Mouse (Mus musculus) embryonic facial prominence, embryonic 11.5 days (tissue): Measurements from ENCODE around the gene Lyzl4. TPM values are rescaled to one million over a fixed set of nuclear protein-coding genes. Genes with fewer than 3 reads are reported as not detected.

Experiments used
- ATAC-seq: fragments of 200-750 bp; cut with Nextera tagmentation; replicated peaks from 2 replicates; pipeline ENCODE4 v1.8.0; 2017; ENCODE audit warnings: low read depth; ENCODE audit not compliant: insufficient number of reproducible peaks, low FRiP score, low TSS enrichment
- DNase-seq: peaks from one replicate; pipeline ENCODE4 v3.0.0-alpha.2; 2015; ENCODE audit warnings: low spot score
- H3K27ac ChIP-seq: fragments of 300-500 bp; sonication (generic); replicated peaks from 2 replicates; pipeline ENCODE4 v1.5.1; 2014; ENCODE audit warnings: mild to moderate bottlenecking, low read depth, low read length, control low read depth
- H3K27me3 ChIP-seq: fragments of 300-500 bp; sonication (generic); 2 replicates; pipeline ENCODE4 v1.6.1; 2014; ENCODE audit warnings: mild to moderate bottlenecking, low read length, moderate library complexity, mixed read lengths; ENCODE audit not compliant: control insufficient read depth, insufficient read depth
- H3K36me3 ChIP-seq: fragments of 300-500 bp; sonication (generic); replicated peaks from 2 replicates; pipeline ENCODE4 v1.6.1; 2014; ENCODE audit warnings: low read depth, mild to moderate bottlenecking, low read length, moderate library complexity, mixed read lengths; ENCODE audit not compliant: control insufficient read depth, insufficient read depth
- H3K4me1 ChIP-seq: fragments of 300-500 bp; sonication (generic); 2 replicates; pipeline ENCODE4 v1.6.1; 2014; ENCODE audit warnings: low read length, mixed read lengths; ENCODE audit not compliant: control insufficient read depth, insufficient read depth
- H3K4me2 ChIP-seq: fragments of 300-500 bp; sonication (generic); 2 replicates; pipeline ENCODE4 v1.6.1; 2014; ENCODE audit warnings: low read depth, mild to moderate bottlenecking, control low read depth, low read length, moderate library complexity
- H3K4me3 ChIP-seq: fragments of 300-500 bp; sonication (generic); 2 replicates; pipeline ENCODE4 v1.5.1; 2014; ENCODE audit warnings: low read depth, low read length, control low read depth
- H3K9ac ChIP-seq: fragments of 300-500 bp; sonication (generic); replicated peaks from 2 replicates; pipeline ENCODE4 v1.6.1; 2014; ENCODE audit warnings: mild to moderate bottlenecking, control low read depth, low read length
- H3K9me3 ChIP-seq: fragments of 300-500 bp; sonication (generic); replicated peaks from 2 replicates; pipeline ENCODE4 v1.6.1; 2016; ENCODE audit warnings: mild to moderate bottlenecking, low read length, inconsistent platforms, mixed read lengths; ENCODE audit not compliant: control insufficient read depth
- WGBS: fragments of 180-500 bp; shearing (Covaris S2); extraction: QIAGEN DNeasy Blood & Tissue Kit; methylation state at CpG from one replicate; pipeline ENCODE4 v1.1.7; 2014; 5-methylcytosine and 5-hydroxymethylcytosine counted together
- polyA plus RNA-seq: library from polyadenylated mRNA; unstranded; fragments of >200 nt; fragmentation: Nextera tagmentation; extraction: Ambion mirVana; gene quantifications from 2 replicates; pipeline ENCODE4 v1.2.1, GENCODE M21; 2014

Gene Lyzl4
- polyA plus RNA-seq, 1 experiment from 2014 or later = not detected

DNA sequence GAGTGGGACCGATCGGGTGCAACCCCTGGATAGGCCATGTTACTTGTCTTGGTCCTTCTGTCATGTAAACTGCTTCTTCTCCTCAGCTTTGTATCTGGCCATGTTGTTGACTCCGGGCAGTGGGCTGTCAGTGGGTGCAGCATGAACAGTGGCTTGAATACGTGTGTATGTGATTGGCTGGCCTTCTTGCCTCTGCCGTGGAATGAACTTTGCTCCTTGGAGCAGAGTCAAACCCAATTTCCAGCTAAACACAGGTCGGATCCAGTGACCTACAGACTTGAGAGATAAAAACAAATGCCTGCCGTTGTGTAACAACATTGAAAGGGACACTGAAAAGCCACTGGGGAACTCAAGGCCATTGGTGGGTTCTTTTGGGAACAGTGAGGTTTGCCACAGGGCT lies 75.5 kb downstream of the Lyzl4 start:
- H3K9ac ChIP-seq = no peak overlapping the region
- H3K36me3 ChIP-seq = no peaks in the 10 kb centered on the region
- no peaks in the 10 kb centered on the region for H3K9me3 ChIP-seq
- DNase-seq (no peak), ATAC-seq (no peak)
- no peak overlapping the region for H3K4me3 ChIP-seq
- 83% methylated on average over 7 of the region's 7 CpGs for WGBS
- H3K27ac ChIP-seq = no peak overlapping the region
- H3K4me1 ChIP-seq = no peaks in the 10 kb centered on the region
- H3K4me2 ChIP-seq = no peak overlapping the region
- H3K27me3 ChIP-seq = no peaks in the 10 kb centered on the region

- Histone ChIP-seq H3K4me1 (no peaks in the 10 kb centered on the region), H3K9ac (no peak overlapping the region), H3K36me3 (no peaks in the 10 kb centered on the region), H3K27me3 (no peaks in the 10 kb centered on the region), H3K4me2 (no peak overlapping the region), H3K9me3 (no peaks in the 10 kb centered on the region), H3K27ac (no peak overlapping the region), H3K4me3 (no peak overlapping the region)
- 84% methylated on average over 7 of the region's 7 CpGs for WGBS
- ATAC-seq (no peak), DNase-seq (no peak)
Measured at GRCm38 (mm10) chr9:121563276-121563675, 78.6 kb downstream of the Lyzl4 start.

DNA sequence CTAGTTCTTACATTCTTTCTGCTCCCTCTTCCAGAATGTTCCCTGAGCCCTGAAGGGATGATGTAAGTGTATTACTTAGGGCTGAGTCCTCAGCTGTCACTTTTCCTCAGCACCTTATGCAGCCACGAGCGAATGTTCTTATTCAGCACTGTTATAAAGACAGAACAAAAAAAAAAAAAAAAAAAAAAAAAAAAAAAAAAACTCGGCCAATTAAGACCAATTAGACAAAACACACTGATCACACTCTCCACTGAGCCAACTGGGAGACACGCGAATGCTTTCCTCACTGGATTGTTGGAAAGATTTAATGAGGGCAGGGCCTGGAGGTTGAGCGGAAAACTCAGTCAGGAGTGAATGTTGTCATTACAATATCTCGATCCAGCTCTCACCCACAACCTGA lies 81.4 kb downstream of the Lyzl4 start:
- 75% methylated on average over 7 of the region's 7 CpGs for WGBS
- no peaks in the 10 kb centered on the region for H3K36me3 ChIP-seq
- H3K9me3 ChIP-seq = no peaks in the 10 kb centered on the region
- no peak overlapping the region for H3K27ac ChIP-seq
- no peak for DNase-seq
- no peak for ATAC-seq
- no peak overlapping the region for H3K4me3 ChIP-seq
- H3K9ac ChIP-seq = no peak overlapping the region
- H3K27me3 ChIP-seq = no peaks in the 10 kb centered on the region
- no peak overlapping the region for H3K4me2 ChIP-seq
- H3K4me1 ChIP-seq = no peaks in the 10 kb centered on the region

DNA sequence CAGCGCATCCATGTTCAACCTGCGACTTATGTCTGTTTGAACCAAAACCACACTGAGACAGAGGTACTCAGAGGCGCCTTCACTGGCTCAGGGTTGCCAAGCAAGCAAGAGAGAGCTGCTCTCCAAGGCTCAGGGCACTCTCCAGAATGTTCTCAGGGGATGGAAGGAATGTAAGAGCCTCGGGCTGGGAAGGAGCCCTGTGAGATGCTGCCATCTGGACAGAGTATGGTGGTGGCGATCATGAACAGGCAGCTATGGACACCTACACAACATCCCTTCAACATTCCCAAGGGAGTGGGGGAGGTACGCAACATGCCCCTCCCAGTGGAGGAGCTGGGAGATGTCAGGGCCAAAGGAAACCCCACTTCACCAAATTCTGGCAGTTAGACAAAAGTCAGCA lies 83.7 kb downstream of the Lyzl4 start:
- no peaks in the 10 kb centered on the region for H3K9me3 ChIP-seq
- H3K36me3 ChIP-seq = no peaks in the 10 kb centered on the region
- DNase-seq (no peak), ATAC-seq (no peak)
- WGBS = 72% methylated on average over 6 of the region's 6 CpGs
- H3K27me3 ChIP-seq = no peaks in the 10 kb centered on the region
- H3K4me2 ChIP-seq = no peak overlapping the region
- no peaks in the 10 kb centered on the region for H3K4me1 ChIP-seq
- H3K4me3 ChIP-seq = no peak overlapping the region
- no peak overlapping the region for H3K27ac ChIP-seq
- no peak overlapping the region for H3K9ac ChIP-seq

DNA sequence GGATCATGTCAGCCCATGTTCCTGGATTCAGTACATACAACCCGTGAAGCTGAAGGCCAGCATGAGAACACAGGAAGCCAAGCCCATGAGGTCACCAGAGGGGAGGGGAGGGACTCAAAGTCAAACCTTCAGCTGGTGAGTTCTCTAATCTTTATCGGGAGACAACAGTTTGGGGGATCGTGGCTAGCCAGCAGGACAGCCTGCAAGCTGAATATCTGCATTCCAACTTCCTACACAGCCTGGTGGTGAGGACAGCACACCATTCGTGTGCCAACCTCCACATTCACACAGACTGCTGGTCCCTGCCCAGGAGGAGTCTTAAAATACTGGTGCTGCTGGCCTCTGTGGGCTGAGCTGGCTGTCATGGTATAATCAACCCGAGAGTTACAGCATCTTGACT lies 85.0 kb downstream of the Lyzl4 start:
- no peaks in the 10 kb centered on the region for H3K9me3 ChIP-seq
- 73% methylated on average over 5 of the region's 5 CpGs for WGBS

GRCm38 (mm10) chr9:121555395-121556000 lies 86.4 kb downstream of the Lyzl4 start:
- no peaks in the 10 kb centered on the region for H3K27me3 ChIP-seq
- no peaks in the 10 kb centered on the region for H3K4me1 ChIP-seq
- H3K9me3 ChIP-seq = no peaks in the 10 kb centered on the region
- no peak overlapping the region for H3K4me2 ChIP-seq
- no peak overlapping the region for H3K4me3 ChIP-seq
- WGBS = 61% methylated on average over 9 of the region's 9 CpGs
- H3K27ac ChIP-seq = no peak overlapping the region
- H3K36me3 ChIP-seq = no peaks in the 10 kb centered on the region
- DNase-seq (peak; percentile 60), ATAC-seq (no peak)
- no peak overlapping the region for H3K9ac ChIP-seq

More for the DNA sequence above, 85.0 kb downstream of the Lyzl4 start:
- no peak overlapping the region for H3K4me3 ChIP-seq
- no peaks in the 10 kb centered on the region for H3K27me3 ChIP-seq
- H3K4me1 ChIP-seq = no peaks in the 10 kb centered on the region
- no peak for ATAC-seq
- H3K4me2 ChIP-seq = no peak overlapping the region
- H3K9ac ChIP-seq = no peak overlapping the region
- no peak for DNase-seq
- no peak overlapping the region for H3K27ac ChIP-seq
- no peaks in the 10 kb centered on the region for H3K36me3 ChIP-seq

DNA sequence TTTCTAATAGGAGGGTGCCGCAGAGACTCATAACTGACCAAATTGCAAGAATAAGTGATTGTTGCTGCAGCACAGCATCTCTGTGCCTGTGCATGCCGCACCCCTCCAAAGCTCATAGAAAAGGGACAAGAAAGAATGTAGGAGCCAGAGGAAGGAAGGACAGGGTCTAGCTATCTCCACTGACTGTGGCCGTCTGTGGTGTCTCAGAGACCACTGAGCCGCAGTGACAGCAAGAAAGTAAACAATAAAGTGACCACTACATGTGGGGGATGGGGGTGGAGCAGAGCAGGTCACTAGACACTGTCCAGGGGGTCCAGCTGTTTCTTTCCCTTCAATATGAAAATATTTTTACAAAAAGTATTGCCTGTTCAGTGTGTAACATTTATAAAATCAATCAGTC lies 88.3 kb downstream of the Lyzl4 start:
- Histone ChIP-seq H3K27me3 (no peaks in the 10 kb centered on the region), H3K9me3 (no peaks in the 10 kb centered on the region), H3K4me1 (no peaks in the 10 kb centered on the region), H3K9ac (no peak overlapping the region), H3K4me2 (no peak overlapping the region), H3K27ac (no peak overlapping the region), H3K36me3 (no peaks in the 10 kb centered on the region), H3K4me3 (no peak overlapping the region)
- WGBS = 69% methylated on average over 4 of the region's 4 CpGs
- ATAC-seq (no peak), DNase-seq (no peak)

GRCm38 (mm10) chr9:121550327-121550771 lies 91.5 kb downstream of the Lyzl4 start:
- H3K27me3 ChIP-seq = no peaks in the 10 kb centered on the region
- H3K4me1 ChIP-seq = no peaks in the 10 kb centered on the region
- ATAC-seq (no peak), DNase-seq (no peak)
- no peak overlapping the region for H3K4me2 ChIP-seq
- WGBS = 56% methylated on average over 5 of the region's 5 CpGs
- no peaks in the 10 kb centered on the region for H3K36me3 ChIP-seq
- H3K27ac ChIP-seq = no peak overlapping the region
- H3K4me3 ChIP-seq = no peak overlapping the region
- no peaks in the 10 kb centered on the region for H3K9me3 ChIP-seq
- no peak overlapping the region for H3K9ac ChIP-seq
